Mouse (Mus musculus): Measurements from ENCODE around the gene Ubash3a.

- TF ChIP-seq POLR2A (IDR thresholded peaks at IDR 0.05; ENCODE audit: low read depth, low read length) = no peak
- no peak for TF ChIP-seq CTCF (conservative IDR thresholded peaks at IDR 0.05; ENCODE audit: insufficient read depth, insufficient read length, low read depth, low read length)
These were observed 83.2 kb downstream of the Ubash3a start for GRCm38 (mm10) chr17:31290859-31291258.

Data from kidney, adult 2 months (tissue).